Mouse (Mus musculus) megakaryocyte, embryonic 14.5 days (primary cell): ENCODE results near the gene Cdk5rap2.

ENCODE experiments used
- FLI1 ChIP-seq: IDR thresholded peaks from 2 replicates; pipeline ENCODE4 v1.6.1; 2012; ENCODE audit warnings: low read length, inconsistent platforms, mixed read lengths
- GATA1 ChIP-seq: IDR thresholded peaks from 3 replicates; pipeline ENCODE4 v1.6.1; 2012; ENCODE audit warnings: mixed read lengths, low read length, inconsistent platforms, borderline replicate concordance

DNA sequence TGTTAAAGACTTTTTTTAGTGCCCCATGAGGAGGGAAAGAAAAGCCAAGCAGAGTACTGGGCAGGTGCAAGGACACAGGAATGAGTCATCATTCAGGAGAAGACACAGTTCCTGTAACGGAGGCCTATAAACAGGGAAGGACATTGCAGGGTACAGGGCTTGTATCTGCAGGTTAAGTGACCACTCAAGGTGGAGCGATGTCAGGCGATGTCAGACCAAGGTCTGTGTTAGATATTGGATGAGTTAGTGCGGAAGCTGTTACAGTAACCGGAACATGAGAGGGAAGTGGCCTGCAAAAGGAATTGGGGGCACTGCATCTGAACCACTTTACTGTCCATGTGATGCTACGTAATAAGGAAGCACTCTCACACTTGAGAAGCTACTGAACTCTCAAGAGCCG is 170.5 kb downstream of the Cdk5rap2 start:
- TF ChIP-seq GATA1 (no peak), FLI1 (no peak)
